Mouse (Mus musculus): ENCODE results near the gene Sfswap. TPM values are rescaled to one million over a fixed set of nuclear protein-coding genes. Genes with fewer than 3 reads are reported as not detected.

Sfswap gene
- polyA plus RNA-seq, 1 experiment from 2014 or later: 53.7 TPM

DNA sequence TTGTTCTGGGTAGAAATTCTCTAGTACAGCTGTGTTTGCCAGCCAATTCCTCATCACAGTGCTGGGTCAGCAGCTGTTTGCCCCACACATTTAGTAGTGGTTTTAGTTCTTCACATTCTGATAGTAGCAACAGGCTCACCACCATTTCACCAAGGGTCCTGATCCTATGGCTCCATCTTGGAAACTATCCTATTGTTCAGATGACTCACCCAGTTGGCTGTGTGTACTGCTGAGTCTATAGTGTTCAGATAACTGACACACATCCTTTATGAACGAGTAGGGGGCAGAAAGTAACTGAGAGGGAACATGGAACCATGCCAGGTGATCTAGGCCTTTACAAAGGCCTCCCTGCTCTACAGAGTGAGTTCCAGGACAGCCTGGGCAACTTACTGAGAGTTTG, 28.6 kb downstream of the Sfswap start:
- no peaks in the 10 kb centered on the region for H3K9me3 ChIP-seq (replicated peaks)
- 69% methylated on average over 1 of the region's 1 CpGs for WGBS
- H3K4me2 ChIP-seq (replicated peaks): no peak overlapping the region
- H3K27me3 ChIP-seq: no peaks in the 10 kb centered on the region
- peaks cover 72% of the 10 kb centered on the region for H3K36me3 ChIP-seq
- H3K9ac ChIP-seq: no peak overlapping the region
- ATAC-seq (ENCODE audit: insufficient number of reproducible peaks, low FRiP score, low TSS enrichment, low read depth): no peak
- no peaks in the 10 kb centered on the region for H3K4me1 ChIP-seq
- no peak overlapping the region for H3K4me3 ChIP-seq (replicated peaks)
- no peak overlapping the region for H3K27ac ChIP-seq (replicated peaks)

DNA sequence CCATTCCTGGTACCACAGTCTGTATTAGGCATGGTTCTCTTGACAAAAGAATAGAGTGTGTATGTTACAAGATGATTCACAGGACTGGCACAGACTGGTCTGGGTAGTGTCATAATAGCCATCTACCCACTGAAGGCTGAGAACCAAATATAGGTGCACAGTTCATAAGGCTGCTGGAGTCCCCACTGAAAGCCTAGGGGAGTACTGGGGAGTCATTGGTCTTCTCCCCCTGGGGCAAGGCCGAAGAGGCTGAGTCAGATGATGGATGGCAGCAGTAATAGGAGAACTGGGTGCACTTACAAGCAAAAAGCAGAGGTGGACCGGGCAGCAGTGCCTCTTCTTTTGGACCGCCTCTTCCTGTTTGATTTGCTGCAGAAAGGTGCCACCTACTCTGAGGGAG, 32.7 kb downstream of the Sfswap start:
- Histone ChIP-seq H3K9ac (no peak overlapping the region), H3K36me3 (peaks cover 57% of the 10 kb centered on the region), H3K4me1 (no peaks in the 10 kb centered on the region), H3K9me3 (replicated peaks) (no peaks in the 10 kb centered on the region), H3K4me2 (replicated peaks) (no peak overlapping the region), H3K27me3 (no peaks in the 10 kb centered on the region), H3K27ac (replicated peaks) (no peak overlapping the region; the same call in 1 of the 2 replicates), H3K4me3 (replicated peaks) (no peak overlapping the region)
- no peak for ATAC-seq (ENCODE audit: insufficient number of reproducible peaks, low FRiP score, low TSS enrichment, low read depth)
- WGBS: 83% methylated on average over 3 of the region's 3 CpGs

DNA sequence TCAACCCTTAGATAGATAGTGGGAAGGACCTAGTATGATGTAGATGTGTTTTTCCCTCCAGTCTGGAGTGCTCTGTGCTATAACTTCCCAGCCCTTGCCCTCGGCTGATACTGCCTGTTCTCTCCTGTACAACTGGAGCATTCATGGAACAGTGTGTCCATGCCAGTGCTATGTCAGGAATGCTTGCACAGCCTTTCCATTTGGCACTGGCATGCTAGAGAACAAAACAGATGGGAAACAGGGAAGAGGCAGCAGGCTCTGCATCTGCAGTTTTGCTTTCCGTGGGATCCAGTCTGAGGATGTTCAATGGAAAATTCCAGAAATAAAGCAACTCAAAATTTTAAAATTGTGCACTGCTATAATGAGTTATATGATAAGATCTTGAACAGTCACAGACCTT, 33.5 kb downstream of the Sfswap start:
- Histone ChIP-seq H3K9ac (no peak overlapping the region), H3K4me2 (replicated peaks) (no peak overlapping the region), H3K9me3 (replicated peaks) (no peaks in the 10 kb centered on the region), H3K36me3 (peaks cover 55% of the 10 kb centered on the region), H3K27ac (replicated peaks) (no peak overlapping the region), H3K4me3 (replicated peaks) (no peak overlapping the region), H3K4me1 (no peaks in the 10 kb centered on the region), H3K27me3 (no peaks in the 10 kb centered on the region)
- no peak for ATAC-seq (ENCODE audit: insufficient number of reproducible peaks, low FRiP score, low TSS enrichment, low read depth)
- WGBS: 65% methylated on average over 2 of the region's 2 CpGs

DNA sequence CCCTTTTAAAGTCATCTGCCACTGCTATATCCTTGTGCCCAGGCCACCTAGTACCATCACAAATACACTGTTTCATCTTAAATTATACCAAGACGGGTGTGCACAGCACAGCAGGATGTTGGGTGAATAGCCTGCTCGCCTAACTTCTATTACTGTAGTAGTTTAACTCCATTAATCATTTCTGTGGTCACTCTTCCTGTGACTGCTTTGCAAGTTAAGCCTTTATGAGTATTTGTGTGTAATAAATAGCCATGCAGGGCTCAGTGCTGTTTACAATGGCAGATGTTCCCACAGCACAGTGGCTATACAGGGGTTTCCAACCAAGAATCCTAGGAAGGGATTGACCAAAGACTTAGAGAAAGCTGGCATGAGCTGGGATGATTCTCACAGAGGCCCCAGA, 34.0 kb downstream of the Sfswap start:
- H3K36me3 ChIP-seq: peaks cover 56% of the 10 kb centered on the region
- no peak for ATAC-seq (ENCODE audit: insufficient number of reproducible peaks, low FRiP score, low TSS enrichment, low read depth)
- no peak overlapping the region for H3K9ac ChIP-seq
- H3K9me3 ChIP-seq (replicated peaks): no peaks in the 10 kb centered on the region
- WGBS: 91% methylated on average over 2 of the region's 2 CpGs
- H3K4me1 ChIP-seq: no peaks in the 10 kb centered on the region
- no peaks in the 10 kb centered on the region for H3K27me3 ChIP-seq
- H3K4me3 ChIP-seq (replicated peaks): no peak overlapping the region
- H3K27ac ChIP-seq (replicated peaks): no peak overlapping the region
- H3K4me2 ChIP-seq (replicated peaks): no peak overlapping the region

DNA sequence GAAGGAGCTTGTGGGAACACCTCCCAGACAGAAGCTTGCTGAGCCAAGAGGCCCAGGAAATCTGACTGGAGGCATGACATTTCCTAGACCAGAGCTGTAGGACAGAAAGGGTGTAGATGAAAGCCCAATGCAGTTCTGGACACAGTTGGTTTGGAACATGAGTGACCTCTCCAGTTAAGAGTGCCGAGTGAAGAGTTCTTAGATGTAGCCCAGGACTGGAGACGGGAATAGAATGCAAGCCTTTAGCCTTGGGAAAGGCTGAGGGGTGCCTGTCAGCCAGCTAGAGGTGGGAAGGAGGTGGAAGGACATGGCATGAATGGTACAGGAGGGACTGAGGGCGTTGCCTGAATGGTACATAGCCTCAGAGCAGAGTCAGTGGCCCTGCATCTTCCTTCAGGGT, 34.4 kb downstream of the Sfswap start:
- no peaks in the 10 kb centered on the region for H3K27me3 ChIP-seq
- H3K36me3 ChIP-seq: peaks cover 60% of the 10 kb centered on the region
- H3K9ac ChIP-seq: no peak overlapping the region
- H3K4me3 ChIP-seq (replicated peaks): no peak overlapping the region
- H3K4me2 ChIP-seq (replicated peaks): no peak overlapping the region
- H3K27ac ChIP-seq (replicated peaks): no peak overlapping the region
- WGBS: 91% methylated on average over 3 of the region's 3 CpGs
- ATAC-seq (ENCODE audit: insufficient number of reproducible peaks, low FRiP score, low TSS enrichment, low read depth): no peak
- H3K9me3 ChIP-seq (replicated peaks): no peaks in the 10 kb centered on the region
- H3K4me1 ChIP-seq: no peaks in the 10 kb centered on the region

DNA sequence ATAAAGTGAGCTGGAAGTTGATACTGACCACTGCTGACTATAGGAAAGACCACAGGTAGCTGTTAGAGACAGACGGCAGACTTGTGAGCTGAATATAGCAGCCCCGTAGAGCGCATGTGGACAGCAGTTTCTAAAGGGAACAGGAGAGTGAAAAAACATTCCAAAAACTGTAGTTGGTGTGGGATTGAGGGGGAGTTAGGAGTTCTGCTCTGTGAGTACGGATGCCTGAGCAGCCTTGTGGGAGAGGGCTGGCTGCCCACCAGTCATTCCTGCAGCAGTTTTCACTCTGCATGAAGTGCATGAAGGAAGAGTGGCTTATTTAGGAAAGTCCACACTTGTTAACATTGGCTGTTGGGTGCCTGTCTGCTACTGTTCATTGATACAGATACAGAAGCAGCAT, 37.8 kb downstream of the Sfswap start:
- H3K36me3 ChIP-seq: peaks cover 67% of the 10 kb centered on the region
- H3K4me2 ChIP-seq (replicated peaks): no peak overlapping the region
- no peak overlapping the region for H3K9ac ChIP-seq
- ATAC-seq (ENCODE audit: insufficient number of reproducible peaks, low FRiP score, low TSS enrichment, low read depth): no peak
- H3K9me3 ChIP-seq (replicated peaks): no peaks in the 10 kb centered on the region
- H3K27me3 ChIP-seq: no peaks in the 10 kb centered on the region
- H3K4me1 ChIP-seq: no peaks in the 10 kb centered on the region
- no peak overlapping the region for H3K4me3 ChIP-seq (replicated peaks)
- whole genome bisulfite sequencing: 86% methylated on average over 4 of the region's 4 CpGs
- H3K27ac ChIP-seq (replicated peaks): no peak overlapping the region

DNA sequence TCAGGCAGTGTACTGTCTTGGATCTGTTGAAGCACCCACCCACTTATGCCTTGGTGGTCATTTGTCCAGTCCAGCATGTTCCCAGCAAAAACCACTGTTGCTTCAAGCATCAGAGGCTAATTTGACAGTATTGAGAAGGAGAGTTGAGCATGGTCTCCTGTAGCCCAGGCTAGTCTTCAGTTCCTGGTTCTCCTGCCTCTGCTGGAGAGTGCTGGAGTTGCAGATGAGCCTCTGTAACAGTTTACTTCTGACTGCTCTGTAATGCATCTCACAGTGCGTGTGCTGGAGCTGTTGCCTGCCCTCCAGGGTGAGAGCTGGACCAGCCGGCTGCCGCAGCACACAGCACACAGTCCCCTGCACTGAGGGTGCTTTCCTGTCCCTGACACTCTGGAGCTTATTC, 41.2 kb downstream of the Sfswap start:
- WGBS: 92% methylated on average over 3 of the region's 3 CpGs
- H3K27me3 ChIP-seq: no peaks in the 10 kb centered on the region
- H3K9me3 ChIP-seq (replicated peaks): no peaks in the 10 kb centered on the region
- no peak overlapping the region for H3K4me3 ChIP-seq (replicated peaks)
- no peak overlapping the region for H3K27ac ChIP-seq (replicated peaks)
- H3K36me3 ChIP-seq: peaks cover 75% of the 10 kb centered on the region
- no peaks in the 10 kb centered on the region for H3K4me1 ChIP-seq
- H3K9ac ChIP-seq: no peak overlapping the region
- no peak for ATAC-seq (ENCODE audit: insufficient number of reproducible peaks, low FRiP score, low TSS enrichment, low read depth)
- H3K4me2 ChIP-seq (replicated peaks): no peak overlapping the region

DNA sequence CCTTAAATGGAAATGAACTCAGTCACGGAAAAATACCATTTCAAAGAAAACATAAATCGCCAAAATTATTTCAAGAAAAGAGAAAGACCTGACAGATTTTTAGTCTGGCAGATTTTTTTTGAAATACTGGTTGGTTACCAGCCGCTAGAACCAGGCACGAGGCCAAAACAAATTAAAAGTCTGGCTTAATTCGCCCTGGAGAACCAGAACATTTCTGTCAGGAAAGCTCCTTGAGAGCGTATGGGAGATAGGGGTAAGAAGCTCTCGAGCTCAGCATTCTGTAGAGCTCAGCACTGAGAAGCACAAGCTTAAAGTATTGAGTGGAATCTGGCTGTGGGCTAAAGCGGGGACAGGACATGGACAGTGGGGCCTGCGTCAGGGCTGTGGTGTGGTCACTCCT, 44.8 kb downstream of the Sfswap start:
- H3K4me2 ChIP-seq (replicated peaks): no peak overlapping the region
- no peaks in the 10 kb centered on the region for H3K4me1 ChIP-seq
- WGBS: 81% methylated on average over 9 of the region's 9 CpGs
- no peak overlapping the region for H3K9ac ChIP-seq
- H3K9me3 ChIP-seq (replicated peaks): no peaks in the 10 kb centered on the region
- H3K27ac ChIP-seq (replicated peaks): no peak overlapping the region
- no peak for ATAC-seq (ENCODE audit: insufficient number of reproducible peaks, low FRiP score, low TSS enrichment, low read depth)
- peaks cover 90% of the 10 kb centered on the region for H3K36me3 ChIP-seq
- no peak overlapping the region for H3K4me3 ChIP-seq (replicated peaks)
- H3K27me3 ChIP-seq: no peaks in the 10 kb centered on the region

DNA sequence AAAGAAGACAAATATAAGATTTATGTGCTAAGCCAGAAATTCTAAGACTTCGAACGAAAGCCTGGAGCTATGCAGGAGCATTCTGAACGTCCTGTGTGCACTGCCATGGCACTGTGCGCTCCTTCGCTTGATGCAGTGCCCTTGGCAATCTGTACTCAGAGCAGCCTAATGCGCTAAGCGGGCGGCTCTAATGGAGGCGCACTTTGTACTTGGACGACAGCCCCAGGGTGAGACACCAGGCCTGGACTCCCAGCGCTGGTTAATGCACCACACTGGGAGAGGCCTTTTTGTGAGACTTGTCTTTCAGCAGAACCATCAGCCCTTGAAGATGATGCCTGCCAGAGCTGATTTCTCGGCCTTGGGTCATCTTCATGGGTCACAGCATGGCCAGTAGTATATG, 48.7 kb downstream of the Sfswap start:
- no peak overlapping the region for H3K4me2 ChIP-seq (replicated peaks)
- H3K27me3 ChIP-seq: no peaks in the 10 kb centered on the region
- H3K27ac ChIP-seq (replicated peaks): no peak overlapping the region
- 89% methylated on average over 12 of the region's 12 CpGs for WGBS
- no peak overlapping the region for H3K4me3 ChIP-seq (replicated peaks)
- no peak; the same call in 1 of the 2 replicates for ATAC-seq (ENCODE audit: insufficient number of reproducible peaks, low FRiP score, low TSS enrichment, low read depth)
- H3K4me1 ChIP-seq: no peaks in the 10 kb centered on the region
- H3K9me3 ChIP-seq (replicated peaks): no peaks in the 10 kb centered on the region
- H3K9ac ChIP-seq: no peak overlapping the region
- H3K36me3 ChIP-seq: peaks cover 92% of the 10 kb centered on the region

DNA sequence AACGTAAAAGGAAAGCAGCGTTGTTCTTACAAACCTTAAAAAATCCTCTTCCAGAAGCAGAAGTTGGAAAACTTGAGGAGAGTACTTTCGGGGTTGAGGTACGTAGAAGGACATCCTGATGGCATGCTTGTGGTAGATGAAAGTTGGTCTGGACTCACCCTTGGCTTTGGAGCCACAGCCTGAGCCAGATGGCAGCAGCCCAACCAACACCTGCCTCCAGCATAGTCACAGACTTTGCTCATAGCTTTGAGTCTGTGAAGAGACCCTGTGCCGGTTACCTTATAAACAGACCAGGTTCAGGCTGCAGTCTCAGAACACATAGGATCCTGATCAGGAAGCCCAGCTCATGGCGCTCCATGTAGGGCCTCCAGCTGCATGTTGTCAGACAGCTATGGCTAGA, 49.8 kb downstream of the Sfswap start:
- H3K27ac ChIP-seq (replicated peaks): no peak overlapping the region
- no peak for ATAC-seq (ENCODE audit: insufficient number of reproducible peaks, low FRiP score, low TSS enrichment, low read depth)
- H3K4me2 ChIP-seq (replicated peaks): no peak overlapping the region
- no peak overlapping the region for H3K9ac ChIP-seq
- no peaks in the 10 kb centered on the region for H3K27me3 ChIP-seq
- H3K36me3 ChIP-seq: peaks cover 97% of the 10 kb centered on the region
- 98% methylated on average over 6 of the region's 6 CpGs for WGBS
- no peaks in the 10 kb centered on the region for H3K4me1 ChIP-seq
- H3K4me3 ChIP-seq (replicated peaks): no peak overlapping the region
- no peaks in the 10 kb centered on the region for H3K9me3 ChIP-seq (replicated peaks)

DNA sequence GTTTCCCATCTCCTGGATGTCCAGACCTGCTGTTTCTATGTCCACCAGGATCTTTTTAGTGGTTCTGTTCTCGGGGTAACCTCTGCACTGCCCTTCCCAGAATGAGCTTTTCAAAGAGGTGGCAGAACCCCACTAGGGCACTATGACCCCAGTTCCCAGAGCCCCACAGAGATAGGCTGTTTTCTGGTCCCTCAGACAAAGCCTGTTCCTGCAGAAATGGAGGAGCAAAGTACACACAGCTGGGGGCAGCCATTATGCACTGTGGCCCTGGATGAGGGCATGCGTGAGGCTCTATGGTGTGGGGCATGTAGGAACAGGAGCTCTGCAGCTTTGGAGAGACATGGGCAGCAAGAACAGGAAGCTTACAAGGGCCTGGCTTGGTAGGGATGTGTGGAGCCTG, 51.0 kb downstream of the Sfswap start:
- 97% methylated on average over 2 of the region's 2 CpGs for WGBS
- no peak overlapping the region for H3K9ac ChIP-seq

DNA sequence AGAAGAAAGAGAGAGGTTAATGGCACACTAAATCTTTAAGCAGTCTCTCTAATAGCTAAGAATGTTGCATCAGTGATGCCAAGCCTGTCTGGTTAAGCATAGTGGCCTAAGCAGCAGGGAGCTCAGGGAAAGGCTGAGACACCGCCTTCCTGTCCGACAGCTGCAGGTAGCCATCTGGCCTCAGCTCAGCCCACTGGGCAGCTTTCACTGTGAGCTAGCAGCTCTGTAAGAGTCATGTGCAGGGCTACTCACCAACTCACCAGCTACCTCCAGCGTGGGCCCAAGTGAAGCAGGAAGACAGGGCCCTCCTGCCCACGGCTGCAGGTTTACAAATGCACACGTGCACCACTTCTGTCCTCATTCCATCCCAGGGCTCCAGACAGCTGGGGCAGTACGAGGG, 52.6 kb downstream of the Sfswap start:
- Histone ChIP-seq H3K27ac (replicated peaks) (no peak overlapping the region), H3K36me3 (peaks cover 96% of the 10 kb centered on the region), H3K9ac (no peak overlapping the region), H3K9me3 (replicated peaks) (no peaks in the 10 kb centered on the region), H3K4me3 (replicated peaks) (no peak overlapping the region), H3K27me3 (no peaks in the 10 kb centered on the region), H3K4me2 (replicated peaks) (no peak overlapping the region), H3K4me1 (no peaks in the 10 kb centered on the region)
- 87% methylated on average over 6 of the region's 6 CpGs for WGBS
- no peak for ATAC-seq (ENCODE audit: insufficient number of reproducible peaks, low FRiP score, low TSS enrichment, low read depth)

More for the DNA sequence above, 51.0 kb downstream of the Sfswap start:
- H3K27me3 ChIP-seq: no peaks in the 10 kb centered on the region
- H3K4me1 ChIP-seq: no peaks in the 10 kb centered on the region
- peaks cover 98% of the 10 kb centered on the region for H3K36me3 ChIP-seq
- no peaks in the 10 kb centered on the region for H3K9me3 ChIP-seq (replicated peaks)
- H3K4me3 ChIP-seq (replicated peaks): no peak overlapping the region
- H3K4me2 ChIP-seq (replicated peaks): no peak overlapping the region
- H3K27ac ChIP-seq (replicated peaks): no peak overlapping the region
- no peak for ATAC-seq (ENCODE audit: insufficient number of reproducible peaks, low FRiP score, low TSS enrichment, low read depth)
